Mouse (Mus musculus) activated CD4-positive, CD25-positive, alpha-beta regulatory T cell, adult 9 weeks (primary cell): ENCODE results near the gene Gm49450. TPM values are rescaled to one million over a fixed set of nuclear protein-coding genes. Genes with fewer than 3 reads are reported as not detected.

Experiments used
- polyA plus RNA-seq: library from polyadenylated mRNA; unstranded; fragments of 100-300 nt; shearing (Covaris generic); gene quantifications from one replicate; pipeline ENCODE4 v1.2.1, GENCODE M21; 2017

Gene Gm49450
- not detected for polyA plus RNA-seq

DNA sequence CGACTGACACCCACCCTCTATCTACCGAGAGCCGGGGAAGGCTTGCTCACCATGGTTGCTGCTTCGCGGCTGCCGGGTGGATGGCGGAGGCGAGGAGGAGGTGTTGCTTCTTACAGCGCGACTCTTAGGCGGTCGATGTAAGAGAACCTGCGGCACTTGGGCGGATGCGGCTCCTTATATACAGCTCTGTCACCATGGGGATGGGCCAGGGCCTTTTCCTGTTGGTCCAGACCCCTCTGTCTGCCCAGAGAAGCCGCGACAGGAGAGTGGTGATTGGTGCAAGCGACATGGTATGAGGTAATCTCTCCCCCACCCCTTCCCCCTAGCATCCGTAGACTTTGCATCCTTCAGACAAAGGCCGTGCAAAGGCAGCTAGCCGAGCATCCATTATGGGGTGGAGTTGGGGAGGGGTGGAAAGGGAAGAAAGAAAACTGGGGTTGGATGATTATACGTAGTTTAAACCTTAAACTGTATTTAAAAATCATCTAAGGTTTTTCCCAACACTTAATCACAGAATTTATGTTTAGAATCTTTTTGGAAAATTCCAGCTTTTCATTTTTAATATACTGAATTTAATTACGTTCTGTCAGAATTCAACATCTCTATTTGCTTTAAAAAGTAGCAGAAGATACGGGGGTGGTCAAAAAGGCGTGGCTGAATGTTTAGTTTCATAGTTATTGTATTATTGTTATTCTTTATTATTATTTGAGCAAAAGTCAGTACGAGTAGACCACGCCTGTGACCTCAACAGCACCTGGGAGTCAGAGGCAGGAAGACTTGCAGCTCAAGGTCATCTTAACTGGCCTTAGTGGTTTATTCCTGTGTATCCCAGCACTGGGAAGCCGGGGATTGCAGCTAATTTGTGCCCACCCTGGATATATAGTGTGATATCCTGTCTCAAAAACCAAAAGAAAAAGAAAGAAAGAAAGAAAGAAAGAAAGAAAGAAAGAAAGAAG lies at the start of gene Gm49450, which contains the start of gene Tuba1a:
TSS of gene Gm49450 (minus strand) at position 151 of the 956 bp plus-strand sequence.
TSS of gene Tuba1a (minus strand) at position 303 of the 956 bp plus-strand sequence.

DNA sequence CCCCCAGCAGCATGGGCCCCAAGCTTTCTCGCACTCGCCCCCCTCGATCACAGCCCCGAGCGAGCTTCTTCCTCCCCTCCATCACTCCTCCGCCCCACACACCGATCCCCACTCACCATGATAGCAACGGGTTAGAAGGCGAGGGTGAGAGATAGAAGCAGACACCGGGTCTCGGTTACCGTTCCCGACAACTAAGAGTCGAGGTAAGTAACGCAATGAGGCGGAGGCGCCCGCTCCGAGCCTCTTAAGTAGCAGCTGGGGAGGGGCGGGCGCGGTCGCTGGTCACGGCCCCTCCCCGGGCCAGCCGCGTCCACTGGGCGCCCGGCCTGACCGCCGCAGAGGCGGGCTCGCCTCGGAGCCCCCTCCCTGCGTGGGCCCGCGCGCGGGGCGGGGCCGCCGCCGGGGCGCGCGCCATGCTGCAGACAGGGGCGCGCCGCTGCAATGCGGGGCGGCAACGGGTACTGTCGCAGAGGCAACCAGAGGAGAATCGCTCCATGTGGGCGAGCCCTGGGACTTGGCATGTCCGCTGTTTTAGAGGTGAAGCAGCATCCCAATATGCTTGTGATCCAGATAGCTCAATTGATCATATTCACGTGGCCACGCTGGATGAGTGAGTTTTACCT lies 19.0 kb downstream of the Gm49450 start, which contains the start of gene Tuba1b:
TSS of gene Tuba1b (minus strand) at position 349 of the 623 bp plus-strand sequence.

DNA sequence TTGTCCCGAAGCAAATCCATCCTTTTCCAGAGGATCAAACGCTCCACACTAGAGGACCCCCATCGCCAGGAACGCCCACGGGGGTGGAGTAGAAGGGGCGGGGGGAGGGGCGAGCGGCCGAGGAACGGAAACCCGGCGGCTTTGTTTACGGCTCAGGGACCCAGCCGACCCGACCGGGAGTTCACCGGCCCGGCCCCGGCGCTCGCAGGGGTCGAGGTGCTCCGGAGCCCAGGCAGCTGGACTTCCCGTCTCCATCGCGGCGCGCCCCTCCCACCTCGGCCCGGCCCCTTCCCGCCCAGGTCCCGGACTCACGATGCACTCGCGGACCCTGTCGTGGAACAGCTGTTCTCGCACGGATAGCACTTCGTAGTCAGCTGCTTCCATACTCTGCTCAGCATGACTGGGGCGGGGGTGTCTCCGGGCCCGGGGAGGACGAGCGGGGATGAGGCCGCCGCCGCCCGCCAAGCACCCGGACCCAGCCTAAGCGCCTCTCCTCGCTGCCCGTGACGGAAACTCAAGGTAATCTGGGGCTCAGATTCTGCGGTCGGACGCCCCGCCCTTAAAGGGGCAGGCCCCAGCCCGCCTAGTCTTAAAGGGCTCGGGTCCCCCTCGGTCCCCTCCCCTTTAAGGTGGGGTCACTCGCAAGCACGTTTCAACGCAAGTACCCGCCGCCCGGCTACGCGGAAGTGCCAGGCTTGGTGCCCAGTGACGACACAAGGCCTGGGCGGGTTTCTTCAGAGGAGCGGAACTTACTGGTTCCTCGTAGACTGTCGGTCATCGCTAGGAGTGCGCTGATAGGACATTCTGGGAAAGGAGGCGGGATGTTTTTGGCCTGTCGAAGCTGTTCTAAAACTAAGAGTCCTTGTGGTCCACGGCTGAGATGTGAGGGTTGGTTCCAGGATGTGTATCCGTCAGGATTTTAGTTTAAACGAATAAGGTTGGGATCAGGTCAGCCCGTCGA lies 35.5 kb downstream of the Gm49450 start, which contains the start of gene Lmbr1l:
TSS of gene Lmbr1l (minus strand) at position 694 of the 961 bp plus-strand sequence.

DNA sequence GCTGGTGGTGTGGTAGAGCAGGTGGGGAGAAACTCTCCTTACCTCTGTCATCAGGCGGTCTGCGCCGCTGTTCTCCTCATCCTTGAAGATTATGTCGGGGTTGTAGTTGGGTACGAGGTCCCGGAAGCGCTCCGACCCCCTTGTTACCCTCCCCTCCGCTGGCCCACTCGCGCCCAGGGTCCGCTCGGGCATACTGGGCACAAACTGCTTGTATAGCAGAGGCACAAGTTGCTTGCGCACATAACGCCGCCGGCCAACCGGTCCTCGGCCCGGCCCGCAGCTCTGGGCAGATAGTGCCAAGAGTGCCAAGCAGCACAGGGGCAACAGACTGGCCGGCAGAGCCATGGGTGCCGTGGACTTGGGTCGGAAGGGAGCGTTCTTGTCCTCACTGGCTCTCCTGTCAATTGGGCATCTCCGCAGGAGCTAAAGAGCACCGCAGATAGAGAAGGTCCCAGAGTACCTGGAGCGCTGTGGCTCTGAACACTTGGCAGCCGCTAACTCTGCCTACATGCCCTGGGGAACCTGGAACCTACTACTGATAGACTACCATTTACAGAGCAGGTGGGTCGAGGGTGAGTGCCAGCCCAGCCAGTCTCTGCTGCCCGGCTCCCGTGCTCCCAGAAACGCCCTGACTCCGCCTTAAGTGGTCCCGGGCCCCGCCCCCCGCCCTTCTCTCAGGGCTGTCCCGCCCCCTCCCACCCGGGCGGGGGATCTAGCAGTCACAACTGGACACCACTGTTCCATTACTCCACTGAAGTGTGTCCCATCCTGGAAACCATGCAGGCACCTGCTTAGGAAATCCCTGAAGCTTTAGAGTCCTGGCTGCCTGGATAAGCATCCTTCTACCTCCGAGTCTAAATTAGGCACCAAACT lies 55.2 kb downstream of the Gm49450 start, which contains the start of gene Dhh:
TSS of gene Dhh (minus strand) at position 613 of the 873 bp plus-strand sequence.

DNA sequence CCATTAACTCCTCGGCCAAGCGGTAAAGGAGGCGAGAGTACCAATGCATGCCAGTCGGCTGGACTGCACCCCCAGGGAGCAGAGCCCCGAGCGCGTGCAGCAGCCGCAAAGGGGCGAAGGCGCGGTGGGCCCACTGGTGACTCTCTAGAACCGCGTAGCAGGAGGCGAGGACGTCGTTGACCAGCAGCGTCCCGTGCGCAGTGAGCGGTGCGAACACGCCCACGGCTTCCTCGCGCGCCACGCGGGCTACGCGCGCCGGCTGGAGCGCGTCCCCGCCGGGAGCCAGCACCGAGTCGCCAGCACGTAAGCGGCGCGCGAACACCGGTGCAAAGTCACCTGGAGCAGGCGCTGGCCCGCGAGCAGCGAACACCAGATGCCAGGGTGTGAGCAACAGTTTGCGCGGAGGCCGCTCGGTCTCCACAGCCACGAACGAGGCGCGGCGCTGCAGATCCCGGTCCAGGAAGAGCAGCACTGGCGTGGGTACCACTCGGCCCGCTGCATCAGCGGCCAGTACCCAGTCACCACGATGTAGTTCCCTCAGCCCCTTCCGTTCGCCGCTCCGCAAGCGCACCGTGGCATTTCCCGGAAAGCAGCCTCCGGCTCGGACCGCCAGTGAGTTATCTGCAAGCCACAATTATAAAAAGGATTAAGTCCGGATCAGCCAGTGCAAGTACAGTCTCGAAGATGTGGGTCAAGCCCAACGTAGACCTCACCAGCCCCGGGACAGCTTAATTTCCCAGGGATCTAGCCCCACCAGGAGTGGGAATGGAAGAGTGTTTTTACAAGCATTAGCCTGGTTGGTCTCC lies 59.2 kb downstream of the Gm49450 start, which contains the start of gene Rhebl1:
TSS of gene Rhebl1 (minus strand) at position 601 of the 806 bp plus-strand sequence.

Other genes with a start within 250 kb of the Gm49450 start
- not detected for gene Ccdc65, start 245.3 kb downstream of the Gm49450 start, polyA plus RNA-seq
- 0.46 TPM for gene Fkbp11, start 225.4 kb downstream of the Gm49450 start, polyA plus RNA-seq
- gene Arf3, start 190.3 kb downstream of the Gm49450 start, polyA plus RNA-seq: 61.2 TPM
- gene Wnt10b, start 175.4 kb downstream of the Gm49450 start, polyA plus RNA-seq: 0.23 TPM
- gene Wnt1, start 163.7 kb downstream of the Gm49450 start, polyA plus RNA-seq: not detected
- gene Ddn, start 144.1 kb downstream of the Gm49450 start, polyA plus RNA-seq: not detected
- gene Prkag1, start 122.0 kb downstream of the Gm49450 start, polyA plus RNA-seq: 119 TPM
- gene Kmt2d, start 82.3 kb downstream of the Gm49450 start, polyA plus RNA-seq: 24.6 TPM
- gene Rhebl1, start 59.0 kb downstream of the Gm49450 start, polyA plus RNA-seq: 14.2 TPM
- not detected for gene Dhh, start 55.0 kb downstream of the Gm49450 start, polyA plus RNA-seq
- gene Lmbr1l, start 35.3 kb downstream of the Gm49450 start, polyA plus RNA-seq: 62.0 TPM
- 562 TPM for gene Tuba1b, start 19.0 kb downstream of the Gm49450 start, polyA plus RNA-seq
- gene Tuba1a, start 152 bp upstream of the Gm49450 start, polyA plus RNA-seq: 219 TPM
- 67.9 TPM for gene Tuba1c, start 76.3 kb upstream of the Gm49450 start, polyA plus RNA-seq
- not detected for gene Prph, start 101.6 kb upstream of the Gm49450 start, polyA plus RNA-seq
- 1.7 TPM for gene Troap, start 121.0 kb upstream of the Gm49450 start, polyA plus RNA-seq
- gene C1ql4, start 134.3 kb upstream of the Gm49450 start, polyA plus RNA-seq: not detected
- gene Dnajc22, start 139.6 kb upstream of the Gm49450 start, polyA plus RNA-seq: not detected
- gene Spats2, start 172.4 kb upstream of the Gm49450 start, polyA plus RNA-seq: 0.15 TPM